Mouse (Mus musculus) R1 (cell line): ENCODE measurements around the gene Slc44a1.

Experiments
- DNase-seq: peaks from one replicate; pipeline ENCODE4 v3.0.0-alpha.2; 2018; ENCODE audit warnings: low read depth, low spot score

Gene Slc44a1

GRCm38 (mm10) chr4:53440010-53440815 lies at the start of gene Slc44a1:
Gene Slc44a1, plus strand, starts transcription at chr4:53440413.
- DNase-seq: peak; percentile 87

- DNase-seq: no peak
Measured at GRCm38 (mm10) chr4:53395002-53395401, 45.2 kb upstream of the Slc44a1 start.

GRCm38 (mm10) chr4:53396623-53397192 lies 43.5 kb upstream of the Slc44a1 start:
- no peak for DNase-seq

- no peak for DNase-seq
Measured at GRCm38 (mm10) chr4:53397280-53398117, 42.7 kb upstream of the Slc44a1 start.

GRCm38 (mm10) chr4:53398561-53398960 lies 41.7 kb upstream of the Slc44a1 start:
- no peak for DNase-seq

GRCm38 (mm10) chr4:53399428-53399827 lies 40.8 kb upstream of the Slc44a1 start:
- no peak for DNase-seq

GRCm38 (mm10) chr4:53403386-53403785 lies 36.8 kb upstream of the Slc44a1 start:
- DNase-seq: no peak

GRCm38 (mm10) chr4:53404431-53404925 lies 35.7 kb upstream of the Slc44a1 start:
- DNase-seq: no peak

GRCm38 (mm10) chr4:53406866-53407265 lies 33.3 kb upstream of the Slc44a1 start:
- no peak for DNase-seq

GRCm38 (mm10) chr4:53408821-53409220 lies 31.4 kb upstream of the Slc44a1 start:
- DNase-seq: no peak

GRCm38 (mm10) chr4:53409526-53410085 lies 30.6 kb upstream of the Slc44a1 start:
- DNase-seq: no peak

GRCm38 (mm10) chr4:53410752-53411151 lies 29.5 kb upstream of the Slc44a1 start:
- DNase-seq: no peak

- DNase-seq: no peak
Measured at GRCm38 (mm10) chr4:53411958-53412870, 28.0 kb upstream of the Slc44a1 start.

- no peak for DNase-seq
Measured at GRCm38 (mm10) chr4:53412991-53413390, 27.2 kb upstream of the Slc44a1 start.

GRCm38 (mm10) chr4:53414031-53414797 lies 26.0 kb upstream of the Slc44a1 start:
- no peak for DNase-seq

GRCm38 (mm10) chr4:53415873-53416637 lies 24.2 kb upstream of the Slc44a1 start:
- DNase-seq: no peak

GRCm38 (mm10) chr4:53416928-53417327 lies 23.3 kb upstream of the Slc44a1 start:
- peak; percentile 23 for DNase-seq

- DNase-seq: peak; percentile 24
Measured at GRCm38 (mm10) chr4:53422799-53423198, 17.4 kb upstream of the Slc44a1 start.

- peak; percentile 74 for DNase-seq
Measured at GRCm38 (mm10) chr4:53427120-53427519, 13.1 kb upstream of the Slc44a1 start.
